Mouse (Mus musculus): ENCODE measurements at regions not wholly inside any gene's neighbourhood (a gene's known extent, or its start where the extent isn't known, plus 50 kb on each side); places are given as distances from the start of the nearest gene placed in this dataset.
"Not testable (repeated sequence)": the region's sequence is repeated elsewhere in the genome, so short reads cannot be mapped to it uniquely, and the experiment has no call there.

DNA sequence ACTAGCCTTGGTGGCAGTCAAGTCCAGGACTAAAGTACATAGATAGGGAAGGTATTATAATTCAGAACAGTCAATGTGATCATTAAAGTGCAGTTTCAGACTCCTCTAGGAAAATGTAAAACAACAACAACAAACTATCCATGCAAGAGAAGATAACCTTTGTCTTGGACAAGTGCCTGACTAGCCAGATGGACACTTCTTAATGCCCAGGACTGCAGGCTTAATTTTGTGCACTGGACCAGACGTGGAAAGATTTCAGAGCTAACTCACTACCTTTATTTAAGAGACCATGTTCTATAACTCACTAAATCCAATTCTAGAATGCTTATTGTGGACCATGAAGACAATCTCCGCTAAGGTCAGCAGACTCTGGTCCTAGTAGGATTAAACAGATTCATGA is 215.6 kb upstream of the Stxbp5 start:
- DNase-seq (ENCODE audit: low spot score): no peak

GRCm38 (mm10) chr10:10113256-10113655 is 212.4 kb upstream of the Stxbp5 start:
- no peak for DNase-seq (ENCODE audit: low spot score)

GRCm38 (mm10) chr10:10111055-10111454 is 210.2 kb upstream of the Stxbp5 start:
- no peak for DNase-seq (ENCODE audit: low spot score)

GRCm38 (mm10) chr10:10109867-10110266 is 209.0 kb upstream of the Stxbp5 start:
- DNase-seq (ENCODE audit: low spot score): no peak

GRCm38 (mm10) chr10:10107123-10107525 is 206.2 kb upstream of the Stxbp5 start:
- peak; percentile 82 for DNase-seq (ENCODE audit: low spot score)

- no peak for DNase-seq (ENCODE audit: low spot score)
Measured at GRCm38 (mm10) chr10:10106646-10107045, 205.8 kb upstream of the Stxbp5 start.

DNA sequence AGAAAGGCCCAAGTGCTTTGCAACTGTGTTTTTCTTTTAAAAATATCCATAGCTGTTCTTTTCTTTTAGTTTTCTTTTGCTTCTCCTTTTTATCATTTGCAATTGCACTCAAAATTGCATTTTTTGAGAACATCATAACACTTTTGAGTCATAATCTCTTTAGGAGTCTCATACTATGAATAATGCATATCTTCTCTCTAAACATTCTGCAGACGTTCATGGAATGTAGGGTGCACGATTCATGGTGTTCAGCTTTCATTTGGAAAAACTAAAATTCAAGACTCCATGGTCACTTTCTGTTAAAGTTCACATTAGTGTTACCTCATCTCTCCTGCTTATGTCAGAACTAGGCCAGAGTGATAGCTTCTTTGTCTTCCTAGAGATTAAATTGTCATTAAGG is 200.8 kb upstream of the Stxbp5 start:
- DNase-seq (ENCODE audit: low spot score): no peak

DNA sequence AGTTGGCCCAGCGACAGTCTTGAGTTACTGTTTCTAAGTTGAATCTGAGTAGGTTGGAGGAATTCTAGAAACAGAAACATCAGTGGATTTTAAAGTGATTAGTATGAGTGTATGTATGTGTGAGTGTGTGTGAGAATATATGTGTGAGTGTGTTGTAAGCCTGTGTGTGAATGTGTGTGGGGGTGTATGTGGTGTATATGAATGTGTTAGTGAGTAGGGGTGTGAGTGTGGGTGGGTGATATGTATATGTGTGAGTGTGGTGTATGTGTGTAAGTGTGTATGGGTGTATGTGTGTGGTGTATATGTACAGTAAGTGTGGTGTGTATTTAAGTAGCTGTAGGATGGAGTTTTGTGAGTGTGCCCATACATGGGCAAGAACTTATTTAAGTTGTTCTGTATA is 197.6 kb upstream of the Stxbp5 start:
- no peak for DNase-seq (ENCODE audit: low spot score)

DNA sequence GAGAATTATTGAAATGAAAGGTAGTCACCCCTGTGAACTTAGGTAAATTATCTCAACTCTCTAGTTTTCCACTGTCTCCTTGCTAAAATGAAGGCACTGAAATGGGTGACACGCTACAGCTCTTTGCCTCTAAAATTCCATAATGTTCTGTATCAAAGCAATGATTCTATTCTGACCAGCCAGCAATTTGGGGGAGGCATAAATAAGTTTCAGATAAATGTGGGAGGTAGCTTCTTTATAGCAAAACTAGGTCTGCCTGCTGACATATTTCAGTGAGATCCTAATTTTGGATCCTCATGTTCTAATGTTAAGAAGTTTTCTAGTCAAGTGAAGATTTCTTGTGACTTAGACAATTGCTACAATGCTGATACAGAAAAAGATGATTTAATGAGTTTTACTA is 193.2 kb upstream of the Stxbp5 start:
- DNase-seq (ENCODE audit: low spot score): no peak

GRCm38 (mm10) chr10:10093713-10094112 is 192.8 kb upstream of the Stxbp5 start:
- DNase-seq (ENCODE audit: low spot score): peak; percentile 37

- DNase-seq (ENCODE audit: low spot score): no peak
Measured at GRCm38 (mm10) chr10:10085934-10086333, 185.1 kb upstream of the Stxbp5 start.

GRCm38 (mm10) chr10:10070146-10070545 is 169.3 kb upstream of the Stxbp5 start:
- no peak for DNase-seq (ENCODE audit: low spot score)

- not testable (repeated sequence) for DNase-seq (ENCODE audit: low spot score)
Measured at GRCm38 (mm10) chr10:10069704-10070103, 168.8 kb upstream of the Stxbp5 start.

GRCm38 (mm10) chr10:10046753-10047152 is 145.9 kb upstream of the Stxbp5 start:
- DNase-seq (ENCODE audit: low spot score): no peak

GRCm38 (mm10) chr10:10046318-10046717 is 145.4 kb upstream of the Stxbp5 start:
- no peak for DNase-seq (ENCODE audit: low spot score)

- no peak for DNase-seq (ENCODE audit: low spot score)
Measured at GRCm38 (mm10) chr10:10009244-10009643, 108.4 kb upstream of the Stxbp5 start.

DNA sequence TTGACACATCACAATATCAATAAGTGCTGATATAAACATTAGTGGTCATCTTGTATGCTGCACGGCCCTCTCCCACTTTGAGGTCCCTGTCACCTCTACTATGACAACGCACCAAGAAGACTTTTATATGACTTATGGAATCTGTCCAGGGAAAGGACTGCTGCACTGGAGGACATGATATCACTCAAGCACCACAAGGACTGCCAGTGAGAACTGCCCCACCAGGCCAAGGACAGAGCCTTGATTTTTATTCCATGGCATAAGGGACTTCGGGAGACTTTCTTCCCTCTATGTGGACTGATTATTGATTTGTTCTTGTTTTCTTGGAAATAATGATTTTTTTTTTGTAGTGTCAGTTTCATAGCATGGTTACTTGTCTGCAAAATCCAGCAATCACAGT is 97.7 kb upstream of the Stxbp5 start:
- no peak for DNase-seq (ENCODE audit: low spot score)

GRCm38 (mm10) chr10:9996211-9996610 is 95.3 kb upstream of the Stxbp5 start:
- no peak for DNase-seq (ENCODE audit: low spot score)

GRCm38 (mm10) chr10:9992798-9993197 is 91.9 kb upstream of the Stxbp5 start:
- DNase-seq (ENCODE audit: low spot score): no peak

- DNase-seq (ENCODE audit: low spot score): no peak
Measured at GRCm38 (mm10) chr10:9985407-9985806, 84.5 kb upstream of the Stxbp5 start.

GRCm38 (mm10) chr10:9976424-9976823 is 75.5 kb upstream of the Stxbp5 start:
- DNase-seq (ENCODE audit: low spot score): peak; percentile 11

All from layer of hippocampus, adult 11-12 months (tissue).